Mouse (Mus musculus): ENCODE data around the gene 9330159F19Rik. TPM values are rescaled to one million over a fixed set of nuclear protein-coding genes. Genes with fewer than 3 reads are reported as not detected.

The 9330159F19Rik gene
- 2.3 and 2.5 TPM in 2 replicates for polyA plus RNA-seq (2016; fragmentation: Nextera tagmentation; extraction: Ambion mirVana)

DNA sequence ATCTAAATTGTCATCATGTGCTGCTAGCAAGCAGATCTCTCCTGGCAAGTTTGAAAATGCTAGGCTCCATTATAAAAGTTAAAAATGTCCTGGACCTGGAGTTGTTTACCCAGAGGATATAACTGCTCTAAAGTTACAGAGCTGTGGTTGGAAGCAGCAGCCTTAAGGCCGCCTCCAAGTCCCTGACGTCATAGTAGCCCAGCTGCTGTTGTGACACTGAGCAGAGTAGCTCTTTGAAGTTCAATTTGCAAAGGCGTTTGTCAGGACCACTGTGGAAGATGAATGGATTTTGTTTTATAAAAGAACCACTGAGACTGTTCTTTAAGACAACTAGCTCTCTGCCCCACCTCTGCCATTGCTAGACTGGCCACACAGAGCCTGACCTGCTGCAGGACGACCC, at the start of gene 9330159F19Rik:
9330159F19Rik (plus strand) TSS at position 154 of the 400 bp plus-strand sequence.
- DNase-seq (ENCODE audit: extremely low spot score, low spot score), result peak; percentile 52
- Histone ChIP-seq H3K4me3 (peak within 1 kb of the TSS; percentile 13; the same call in 1 of the 2 replicates), H3K27me3 (ENCODE audit: poor library complexity, severe bottlenecking) (no peaks in the 10 kb centered on the region), H3K9me3 (no peaks in the 10 kb centered on the region), H3K36me3 (replicated peaks) (no peaks in the 10 kb centered on the region), H3K4me1 (peaks cover 37% of the 10 kb centered on the region), H3K27ac (peak within 1 kb of the TSS; percentile 70)
- WGBS, result 17% methylated on average over 4 of the region's 4 CpGs

DNA sequence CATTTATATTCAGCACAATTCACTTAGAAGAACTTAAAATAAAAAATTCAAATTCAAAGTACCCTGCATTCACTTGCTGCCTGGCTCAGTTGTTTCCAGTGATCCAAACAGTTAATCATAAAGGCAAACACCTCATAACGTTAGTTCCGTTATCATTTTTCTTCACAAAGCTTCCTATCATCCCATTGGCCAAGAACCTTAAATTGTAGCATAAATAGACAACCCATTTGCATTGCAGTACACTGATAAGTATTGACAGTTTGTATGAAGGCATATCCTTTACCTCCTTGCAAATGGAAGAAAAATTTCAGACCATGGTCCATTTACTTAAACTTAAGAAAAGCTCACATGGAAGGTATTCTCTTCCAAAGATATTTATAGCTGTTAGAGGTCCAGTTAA, 49.7 kb upstream of the 9330159F19Rik start:
- 92% methylated on average over 2 of the region's 2 CpGs for WGBS
- H3K27me3 ChIP-seq (ENCODE audit: poor library complexity, severe bottlenecking), result no peaks in the 10 kb centered on the region
- peaks cover 68% of the 10 kb centered on the region for H3K36me3 ChIP-seq (replicated peaks)
- no peak overlapping the region for H3K4me3 ChIP-seq
- H3K4me1 ChIP-seq, result no peaks in the 10 kb centered on the region
- no peaks in the 10 kb centered on the region for H3K9me3 ChIP-seq
- no peak for DNase-seq (ENCODE audit: extremely low spot score, low spot score)
- no peak overlapping the region for H3K27ac ChIP-seq

GRCm38 (mm10) chr10:29173778-29174177, 37.6 kb upstream of the 9330159F19Rik start:
- no peak overlapping the region for H3K4me3 ChIP-seq
- H3K4me1 ChIP-seq, result peaks cover 9% of the 10 kb centered on the region; the same call in 1 of the 2 replicates
- H3K27ac ChIP-seq, result no peak overlapping the region
- peaks cover 67% of the 10 kb centered on the region for H3K36me3 ChIP-seq (replicated peaks)
- no peaks in the 10 kb centered on the region for H3K27me3 ChIP-seq (ENCODE audit: poor library complexity, severe bottlenecking)
- H3K9me3 ChIP-seq, result peaks cover 14% of the 10 kb centered on the region
- 90% methylated on average over 2 of the region's 2 CpGs for WGBS
- DNase-seq (ENCODE audit: extremely low spot score, low spot score), result no peak

- Histone ChIP-seq H3K27me3 (ENCODE audit: poor library complexity, severe bottlenecking) (no peaks in the 10 kb centered on the region), H3K9me3 (peaks cover 12% of the 10 kb centered on the region), H3K27ac (no peak overlapping the region), H3K36me3 (replicated peaks) (peaks cover 52% of the 10 kb centered on the region), H3K4me1 (peaks cover 9% of the 10 kb centered on the region; the same call in 1 of the 2 replicates), H3K4me3 (no peak overlapping the region)
- no peak for DNase-seq (ENCODE audit: extremely low spot score, low spot score)
- 84% methylated on average over 3 of the region's 3 CpGs for WGBS
Observed at GRCm38 (mm10) chr10:29175656-29176055, 35.8 kb upstream of the 9330159F19Rik start.

- Histone ChIP-seq H3K9me3 (0 out of 2 replicates have a peak, but pooled peaks cover under 1% of the 10 kb centered on the region), H3K36me3 (replicated peaks) (peaks cover 50% of the 10 kb centered on the region), H3K4me3 (no peak overlapping the region), H3K4me1 (peaks cover 15% of the 10 kb centered on the region; the same call in 1 of the 2 replicates), H3K27me3 (ENCODE audit: poor library complexity, severe bottlenecking) (no peaks in the 10 kb centered on the region), H3K27ac (no peak overlapping the region)
- no peak for DNase-seq (ENCODE audit: extremely low spot score, low spot score)
- 83% methylated on average over 4 of the region's 4 CpGs for WGBS
Observed at GRCm38 (mm10) chr10:29176881-29177280, 34.5 kb upstream of the 9330159F19Rik start.

- Histone ChIP-seq H3K4me1 (peaks cover 15% of the 10 kb centered on the region; the same call in 1 of the 2 replicates), H3K27ac (no peak overlapping the region), H3K27me3 (ENCODE audit: poor library complexity, severe bottlenecking) (no peaks in the 10 kb centered on the region), H3K4me3 (no peak overlapping the region), H3K36me3 (replicated peaks) (peaks cover 51% of the 10 kb centered on the region), H3K9me3 (no peaks in the 10 kb centered on the region)
- 36% methylated on average over 2 of the region's 2 CpGs for WGBS
- DNase-seq (ENCODE audit: extremely low spot score, low spot score), result no peak
Observed at GRCm38 (mm10) chr10:29178003-29178402, 33.4 kb upstream of the 9330159F19Rik start.

GRCm38 (mm10) chr10:29180210-29180609, 31.2 kb upstream of the 9330159F19Rik start:
- peaks cover 15% of the 10 kb centered on the region; the same call in 1 of the 2 replicates for H3K4me1 ChIP-seq
- WGBS, result 89% methylated on average over 3 of the region's 3 CpGs
- no peak overlapping the region for H3K27ac ChIP-seq
- DNase-seq (ENCODE audit: extremely low spot score, low spot score), result no peak
- H3K36me3 ChIP-seq (replicated peaks), result peaks cover 52% of the 10 kb centered on the region
- H3K4me3 ChIP-seq, result no peak overlapping the region
- H3K9me3 ChIP-seq, result no peaks in the 10 kb centered on the region
- H3K27me3 ChIP-seq (ENCODE audit: poor library complexity, severe bottlenecking), result no peaks in the 10 kb centered on the region

- Histone ChIP-seq H3K4me3 (no peak overlapping the region), H3K36me3 (replicated peaks) (peaks cover 44% of the 10 kb centered on the region), H3K27me3 (ENCODE audit: poor library complexity, severe bottlenecking) (no peaks in the 10 kb centered on the region), H3K4me1 (peaks cover 15% of the 10 kb centered on the region; the same call in 1 of the 2 replicates), H3K27ac (no peak overlapping the region), H3K9me3 (no peaks in the 10 kb centered on the region)
- no peak for DNase-seq (ENCODE audit: extremely low spot score, low spot score)
- WGBS, result 79% methylated on average over 2 of the region's 2 CpGs
Observed at GRCm38 (mm10) chr10:29181046-29181445, 30.4 kb upstream of the 9330159F19Rik start.

GRCm38 (mm10) chr10:29193769-29194168, 17.6 kb upstream of the 9330159F19Rik start:
- H3K9me3 ChIP-seq, result peaks cover 13% of the 10 kb centered on the region
- no peak overlapping the region for H3K4me3 ChIP-seq
- H3K27ac ChIP-seq, result no peak overlapping the region
- no peaks in the 10 kb centered on the region for H3K4me1 ChIP-seq
- no peaks in the 10 kb centered on the region for H3K27me3 ChIP-seq (ENCODE audit: poor library complexity, severe bottlenecking)
- peaks cover 59% of the 10 kb centered on the region for H3K36me3 ChIP-seq (replicated peaks)
- DNase-seq (ENCODE audit: extremely low spot score, low spot score), result no peak

- 97% methylated on average over 33 of the region's 33 CpGs for WGBS
- peaks cover 13% of the 10 kb centered on the region for H3K9me3 ChIP-seq
- no peak overlapping the region for H3K27ac ChIP-seq
- no peaks in the 10 kb centered on the region for H3K27me3 ChIP-seq (ENCODE audit: poor library complexity, severe bottlenecking)
- H3K4me3 ChIP-seq, result no peak overlapping the region
- DNase-seq (ENCODE audit: extremely low spot score, low spot score), result no peak
- H3K4me1 ChIP-seq, result no peaks in the 10 kb centered on the region
- H3K36me3 ChIP-seq (replicated peaks), result peaks cover 68% of the 10 kb centered on the region
Observed at GRCm38 (mm10) chr10:29196811-29197210, 14.6 kb upstream of the 9330159F19Rik start.

- Histone ChIP-seq H3K36me3 (replicated peaks) (peaks cover 70% of the 10 kb centered on the region), H3K9me3 (peaks cover 13% of the 10 kb centered on the region)
- 95% methylated on average over 7 of the region's 7 CpGs for WGBS
Observed at GRCm38 (mm10) chr10:29198642-29199041, 12.8 kb upstream of the 9330159F19Rik start, which contains the start of gene Gm49353. TSS of gene Gm49353 (plus strand) at chr10:29198954.

GRCm38 (mm10) chr10:29199835-29200234, 11.6 kb upstream of the 9330159F19Rik start:
- no peaks in the 10 kb centered on the region for H3K4me1 ChIP-seq
- H3K9me3 ChIP-seq, result peaks cover 13% of the 10 kb centered on the region
- no peak overlapping the region for H3K27ac ChIP-seq
- peaks cover 61% of the 10 kb centered on the region for H3K36me3 ChIP-seq (replicated peaks)
- no peak for DNase-seq (ENCODE audit: extremely low spot score, low spot score)
- H3K4me3 ChIP-seq, result no peak overlapping the region
- WGBS, result 79% methylated on average over 3 of the region's 3 CpGs
- no peaks in the 10 kb centered on the region for H3K27me3 ChIP-seq (ENCODE audit: poor library complexity, severe bottlenecking)

More at GRCm38 (mm10) chr10:29198642-29199041, 12.8 kb upstream of the 9330159F19Rik start, which contains the start of gene Gm49353:
- Histone ChIP-seq H3K27ac (no peak within 1 kb of the TSS), H3K4me1 (no peaks in the 10 kb centered on the region), H3K27me3 (ENCODE audit: poor library complexity, severe bottlenecking) (no peaks in the 10 kb centered on the region), H3K4me3 (no peak within 1 kb of the TSS)
- DNase-seq (ENCODE audit: extremely low spot score, low spot score), result no peak

GRCm38 (mm10) chr10:29200609-29201008, 10.8 kb upstream of the 9330159F19Rik start:
- no peaks in the 10 kb centered on the region for H3K27me3 ChIP-seq (ENCODE audit: poor library complexity, severe bottlenecking)
- H3K27ac ChIP-seq, result no peak overlapping the region
- no peak for DNase-seq (ENCODE audit: extremely low spot score, low spot score)
- peaks cover 13% of the 10 kb centered on the region for H3K9me3 ChIP-seq
- H3K36me3 ChIP-seq (replicated peaks), result peaks cover 54% of the 10 kb centered on the region
- 89% methylated on average over 1 of the region's 1 CpGs for whole genome bisulfite sequencing
- no peak overlapping the region for H3K4me3 ChIP-seq
- no peaks in the 10 kb centered on the region for H3K4me1 ChIP-seq
